Mouse (Mus musculus) kidney, postnatal 25 days (tissue): ENCODE measurements around the gene Olfr1107.

Source experiments
- DNase-seq, 2 experiments: peaks; one replicate each; pipeline ENCODE4 v3.0.0; 2021; ENCODE audit warnings: mixed read lengths in 2 of 2

The Olfr1107 gene

DNA sequence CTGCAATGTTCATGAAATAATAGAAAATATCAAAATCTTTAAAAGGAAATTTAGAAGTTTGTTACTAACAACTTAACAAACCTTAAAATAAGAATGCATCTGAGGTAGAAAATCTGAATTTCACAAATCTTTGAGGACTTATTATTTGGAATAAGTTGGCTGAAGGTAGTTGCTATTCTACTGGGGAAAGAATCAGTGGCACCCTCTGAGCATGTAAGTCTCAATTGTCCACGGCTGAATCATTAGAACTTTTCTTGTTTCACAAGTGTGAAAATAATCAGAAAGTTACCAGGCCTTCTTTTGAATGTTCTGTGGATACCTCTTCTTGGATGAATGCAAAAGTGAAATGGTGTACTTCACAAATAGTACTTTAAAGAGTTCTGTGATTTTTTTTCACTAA, at the start of gene Olfr1107:
Gene Olfr1107 (minus strand): TSS at position 101 of the 400 bp plus-strand sequence.
- DNase-seq: no peak

DNA sequence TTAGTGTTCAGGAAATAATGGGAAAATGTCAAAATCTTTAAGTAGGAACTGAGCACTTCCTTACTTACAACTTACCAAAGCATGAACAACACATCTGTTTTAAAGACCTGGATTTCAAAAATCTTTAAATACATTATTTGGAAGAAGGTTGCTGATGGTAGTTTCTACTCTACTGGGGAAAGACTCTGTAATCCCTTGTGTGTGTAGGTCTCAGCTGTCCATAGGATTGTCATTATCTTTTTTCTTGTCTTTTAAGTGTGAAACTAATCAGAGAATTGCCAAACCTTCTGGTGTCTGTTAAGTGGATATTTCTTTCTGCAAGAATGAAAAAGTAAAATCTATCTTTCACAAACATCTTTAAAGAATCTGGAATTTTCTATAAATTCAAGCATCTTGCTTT, 38.9 kb upstream of the Olfr1107 start, which contains the start of gene Olfr259:
Gene Olfr259 (minus strand): TSS at position 101 of the 400 bp plus-strand sequence.
- no peak for DNase-seq

DNA sequence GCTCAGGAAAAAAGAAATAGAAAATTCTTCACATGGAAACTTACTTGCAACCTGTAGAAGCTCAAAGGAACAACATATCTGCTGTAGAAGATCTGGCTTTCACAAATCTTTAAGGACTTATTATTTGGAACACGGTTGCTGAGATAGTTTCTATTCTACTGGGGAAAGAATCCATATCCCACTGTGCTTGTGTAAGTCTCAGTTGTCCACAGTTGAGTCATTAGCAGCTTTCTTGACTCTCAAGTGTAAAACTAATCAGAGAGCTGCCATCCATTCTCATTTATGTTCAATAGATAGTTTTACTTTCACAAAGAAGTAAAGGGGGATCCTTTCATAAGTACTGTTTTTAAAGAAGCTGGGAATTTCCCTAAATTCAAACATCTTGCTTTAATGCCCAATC, 20.3 kb upstream of the Olfr1107 start, which contains the start of gene Olfr1109:
Gene Olfr1109 (minus strand): TSS at position 101 of the 400 bp plus-strand sequence.
- no peak for DNase-seq

DNA sequence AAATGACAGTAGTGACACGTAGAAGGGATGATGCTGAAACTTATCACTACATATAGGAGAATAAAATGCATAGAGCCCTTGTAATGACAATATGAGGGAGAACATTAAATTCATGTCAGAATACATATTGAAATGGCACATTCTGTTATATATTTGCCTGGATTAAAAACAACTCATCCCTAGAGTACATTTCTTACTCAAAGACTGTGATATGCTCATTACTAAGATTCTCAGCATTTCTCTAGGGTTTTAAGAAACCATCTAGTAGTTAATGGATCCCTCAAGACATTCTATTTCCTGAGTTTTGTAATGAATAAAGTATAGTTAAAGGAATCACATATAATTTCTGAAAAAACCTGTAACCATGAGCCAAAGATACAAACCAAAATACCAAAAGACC, 23.4 kb downstream of the Olfr1107 start, which contains the start of gene Olfr1106:
Gene Olfr1106 (minus strand): TSS at position 101 of the 400 bp plus-strand sequence.
- DNase-seq: no peak

DNA sequence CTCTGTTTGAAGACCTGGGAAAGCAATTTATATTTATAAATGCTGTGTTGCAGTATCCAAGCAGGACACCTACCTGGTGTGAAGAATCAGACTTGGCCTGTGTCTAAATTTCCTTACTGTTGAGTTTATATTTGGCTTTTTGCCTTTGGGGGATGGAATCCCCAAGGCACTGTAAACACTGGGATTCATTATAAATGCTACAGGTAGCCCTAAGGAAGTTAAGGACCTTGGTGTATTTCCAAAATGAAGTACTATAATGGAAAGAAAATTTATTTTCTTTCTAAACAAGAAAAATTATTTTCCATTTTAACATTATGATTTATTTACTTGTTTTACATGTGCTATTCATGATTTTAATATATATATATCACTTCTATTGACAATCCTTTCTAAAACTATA, 39.2 kb downstream of the Olfr1107 start, which contains the start of gene Olfr1105:
Gene Olfr1105 (minus strand): TSS at position 101 of the 400 bp plus-strand sequence.
- DNase-seq: no peak

DNA sequence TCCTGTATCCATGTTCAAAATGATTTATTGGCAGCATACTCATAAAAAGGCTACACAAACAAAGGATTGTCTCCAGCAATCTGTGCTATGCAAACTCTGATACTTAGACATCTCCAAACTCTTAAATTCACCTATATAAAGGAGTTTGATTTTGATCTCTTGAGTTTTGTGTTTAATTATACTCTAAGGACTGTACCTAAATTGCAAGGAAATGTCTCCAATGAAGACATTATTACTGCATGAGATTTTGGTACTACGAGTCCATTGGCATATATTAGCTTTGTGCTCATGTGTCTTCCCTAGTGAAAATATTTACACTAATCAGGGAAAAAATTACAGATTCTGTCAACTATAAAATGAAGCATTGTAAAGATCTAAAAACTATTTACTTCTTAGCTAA, 48.6 kb downstream of the Olfr1107 start, which contains the start of gene Olfr1104:
Gene Olfr1104 (minus strand): TSS at position 101 of the 400 bp plus-strand sequence.
- DNase-seq: no peak
